Mouse (Mus musculus) bone marrow, adult 2 months (tissue): ENCODE measurements around the gene Nfkb1. TPM values are rescaled to one million over a fixed set of nuclear protein-coding genes. Genes with fewer than 3 reads are reported as not detected.

Source experiments
- H3K27ac ChIP-seq: fragments of 200-500 bp; 2 replicates; pipeline ENCODE4 v1.5.1; 2012; ENCODE audit warnings: low read depth, mild to moderate bottlenecking, control low read depth, inconsistent platforms, low read length; ENCODE audit not compliant: control insufficient read depth, poor library complexity, insufficient read depth
- H3K4me1 ChIP-seq: fragments of 200-500 bp; 2 replicates; pipeline ENCODE4 v1.6.1; 2011; ENCODE audit warnings: low read length; ENCODE audit not compliant: control insufficient read depth, insufficient read depth
- H3K4me3 ChIP-seq: fragments of 200-500 bp; replicated peaks from 2 replicates; pipeline ENCODE3; 2011; ENCODE audit warnings: mild to moderate bottlenecking, low read depth, low read length, control low read depth; ENCODE audit not compliant: control insufficient read depth
- CTCF ChIP-seq: fragments of 200-500 bp; IDR thresholded peaks from 2 replicates; pipeline ENCODE4 v1.5.1; 2011; ENCODE audit warnings: low read length, control low read depth; ENCODE audit not compliant: control insufficient read depth, insufficient read depth
- POLR2A ChIP-seq: fragments of 200-500 bp; IDR thresholded peaks from 2 replicates; pipeline ENCODE4 v1.6.1; 2011; ENCODE audit warnings: low read depth, mild to moderate bottlenecking, control low read depth, low read length, borderline replicate concordance; ENCODE audit not compliant: control insufficient read depth
- WGBS: fragments of 180-500 bp; shearing (Covaris S2); methylation state at CpG from one replicate; pipeline ENCODE4 v1.1.7; 2018; 5-methylcytosine and 5-hydroxymethylcytosine counted together
- polyA plus RNA-seq: library from polyadenylated mRNA; stranded (reverse); fragments of >200 nt; gene quantifications from 2 replicates; pipeline ENCODE4 v1.2.4, GENCODE M21; 2011; ENCODE audit warnings: low replicate concordance; ENCODE audit not compliant: missing spikeins, insufficient read depth, insufficient read length

The Nfkb1 gene
- polyA plus RNA-seq, 1 experiment: 34.6 TPM

DNA sequence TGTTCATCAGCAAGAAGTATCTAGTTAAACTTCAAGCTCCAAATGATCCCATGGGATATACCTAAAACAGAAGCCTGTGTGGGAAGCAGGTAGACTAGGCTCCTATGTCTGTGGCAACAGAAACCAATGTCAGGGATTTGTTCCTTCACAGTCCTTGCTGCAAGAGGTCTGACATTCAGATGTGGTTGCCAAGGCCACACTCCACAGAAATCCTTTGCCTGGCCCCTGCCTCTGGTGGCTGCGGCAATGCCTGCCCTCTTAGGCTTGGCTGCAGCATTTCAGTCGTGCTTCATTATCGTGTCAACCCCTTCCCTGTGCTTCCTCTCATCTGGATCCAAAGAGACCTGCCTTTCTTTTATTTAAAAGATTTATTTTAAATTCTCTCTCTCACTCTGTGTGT is 1.7 kb upstream of the Nfkb1 start:
- Histone ChIP-seq H3K4me1 (no peaks in the 10 kb centered on the region; the same call in 1 of the 2 replicates), H3K27ac (no peak overlapping the region), H3K4me3 (no peak overlapping the region)
- WGBS: 39% methylated on average over 3 of the region's 3 CpGs
- TF ChIP-seq POLR2A: no peak
- no peak for TF ChIP-seq CTCF

DNA sequence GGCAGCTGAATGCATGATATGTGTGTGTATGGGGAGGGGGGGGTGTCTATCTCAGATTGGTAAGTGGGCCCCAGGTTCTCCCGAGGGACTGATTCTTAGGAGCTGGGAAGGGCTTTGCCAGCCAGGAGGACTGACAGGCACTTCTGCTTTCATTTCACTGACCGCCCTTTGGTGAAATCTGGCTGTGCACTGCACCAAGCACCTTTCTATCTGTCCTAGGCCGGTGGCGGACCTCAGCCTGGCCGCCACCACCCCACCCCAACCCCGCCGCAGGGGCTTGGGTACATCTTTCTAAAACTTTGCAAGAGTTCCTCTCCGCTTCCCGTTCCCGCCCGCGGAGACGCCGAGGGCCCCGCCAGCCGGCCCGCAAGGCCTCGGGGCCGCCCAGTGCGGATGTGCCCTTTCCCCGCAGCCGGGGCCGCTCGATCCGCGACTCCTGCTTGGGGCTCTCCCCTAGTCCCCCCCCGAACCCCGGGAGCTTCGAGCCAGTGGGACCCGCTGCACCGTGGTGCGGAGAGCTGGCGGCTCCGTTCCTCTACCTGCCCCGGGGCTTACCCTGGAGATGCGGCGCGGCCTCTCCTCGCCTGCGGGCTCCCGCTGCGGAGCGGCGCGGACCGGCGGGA is 668 bp downstream of the Nfkb1 start:
- no peak for TF ChIP-seq CTCF
- peak; percentile 31; the same call in 1 of the 2 replicates for TF ChIP-seq POLR2A
- WGBS: under 1% methylated on average over 47 of the region's 47 CpGs
- H3K4me3 ChIP-seq: peak overlapping the region; percentile 60
- H3K4me1 ChIP-seq: peaks cover 2% of the 10 kb centered on the region
- peak overlapping the region; percentile 92 for H3K27ac ChIP-seq

DNA sequence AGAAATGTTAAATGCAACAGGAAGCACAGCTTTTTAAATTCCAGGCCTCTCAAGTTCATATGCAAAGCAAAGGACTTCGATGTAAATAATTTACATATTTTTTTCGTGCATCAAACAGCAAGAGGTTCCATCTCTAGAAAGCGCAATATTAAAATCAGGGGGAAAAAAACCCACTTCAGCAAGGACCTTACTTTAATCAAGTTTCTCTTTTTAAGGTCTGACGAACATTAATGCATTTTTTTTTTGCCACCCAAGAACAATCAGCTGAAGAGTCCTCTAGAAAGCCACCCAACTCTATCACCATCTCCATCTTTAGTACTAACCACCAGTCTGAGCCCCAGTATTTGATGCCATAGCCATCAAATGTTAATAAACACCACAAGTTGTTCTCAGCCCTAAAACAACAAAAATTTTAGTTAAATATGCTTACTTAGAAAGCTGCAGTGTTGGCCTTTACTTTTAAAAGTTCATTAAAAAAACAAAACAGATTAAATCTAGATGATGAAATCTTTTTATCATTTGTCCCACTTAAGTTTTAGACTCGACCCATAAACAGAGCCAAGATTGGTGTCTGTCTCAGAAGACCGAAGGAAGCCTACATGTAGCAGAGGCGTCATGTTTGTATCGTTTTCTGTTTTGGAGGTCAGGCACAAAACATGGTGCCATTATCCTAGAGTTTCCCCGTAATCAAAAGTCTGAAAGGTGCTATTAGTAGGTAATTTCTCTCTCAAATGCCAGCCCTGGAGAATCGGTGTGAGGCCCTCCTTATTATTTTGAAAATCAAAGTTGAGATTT is 1.4 kb downstream of the Nfkb1 start:
- peak overlapping the region; percentile 92 for H3K27ac ChIP-seq
- peak overlapping the region; percentile 60 for H3K4me3 ChIP-seq
- 19% methylated on average over 10 of the region's 10 CpGs for WGBS
- TF ChIP-seq POLR2A (no peak), CTCF (no peak)
- H3K4me1 ChIP-seq: peaks cover 2% of the 10 kb centered on the region

DNA sequence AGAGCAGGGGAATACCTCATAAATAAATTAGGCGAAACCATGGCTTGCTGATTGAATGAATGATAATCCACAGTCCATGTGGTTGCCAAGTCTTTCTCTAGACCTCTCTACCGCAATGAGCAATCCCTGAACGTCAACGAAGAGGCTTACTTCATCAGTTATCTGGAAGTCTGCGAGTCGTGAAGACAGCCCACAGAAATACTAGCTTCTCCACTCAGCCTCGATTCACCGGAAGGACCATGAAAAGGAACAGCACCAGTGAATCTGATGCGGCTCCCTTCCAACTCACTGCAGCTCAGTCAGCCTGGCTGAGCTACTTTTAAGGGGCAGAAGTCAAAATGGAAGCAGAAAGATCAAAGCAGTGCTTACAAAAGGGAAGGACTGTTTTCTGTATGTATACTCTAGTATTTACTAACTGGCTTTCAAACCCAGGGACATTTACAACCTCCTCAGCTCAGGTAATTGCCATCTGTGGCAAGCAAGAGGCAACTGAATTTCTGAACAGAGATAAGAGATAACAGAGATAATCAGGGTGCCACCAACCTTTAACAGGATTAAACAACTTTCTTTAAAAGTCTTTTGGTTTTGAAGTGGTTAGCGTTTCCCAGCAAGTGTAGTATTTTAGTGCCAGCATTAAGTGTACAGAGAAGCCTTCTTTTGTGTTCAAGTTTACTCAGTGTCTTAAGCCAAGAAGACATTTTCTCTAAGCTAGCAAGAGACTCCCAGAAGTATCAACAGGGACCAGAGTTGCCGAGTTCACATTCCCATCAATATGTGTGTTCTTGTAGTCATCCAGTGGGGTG is 2.2 kb downstream of the Nfkb1 start:
- no peak overlapping the region for H3K4me3 ChIP-seq
- WGBS: 23% methylated on average over 11 of the region's 11 CpGs
- no peak for TF ChIP-seq CTCF
- TF ChIP-seq POLR2A: no peak

DNA sequence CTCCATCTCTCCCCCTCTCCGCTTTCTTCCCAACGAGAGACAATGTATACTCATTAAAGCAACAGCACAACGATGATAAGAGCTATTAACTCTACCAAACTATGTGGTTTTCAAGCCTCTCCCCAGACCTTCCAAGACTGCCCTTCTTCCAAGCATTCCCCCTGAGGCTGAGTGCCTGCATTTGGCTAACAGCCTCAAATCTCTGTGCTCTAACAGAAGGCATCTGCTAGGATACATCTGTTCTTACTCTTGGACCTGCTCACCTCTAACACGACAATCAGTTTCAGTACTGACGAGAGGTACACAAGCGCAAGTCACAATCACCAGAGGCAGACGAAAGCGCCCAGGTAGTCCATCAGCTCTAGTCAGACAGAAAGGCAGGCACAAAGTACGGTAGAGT is 3.4 kb downstream of the Nfkb1 start:
- no peak for TF ChIP-seq POLR2A
- TF ChIP-seq CTCF: no peak
- 62% methylated on average over 9 of the region's 9 CpGs for WGBS
- H3K27ac ChIP-seq: no peak overlapping the region
- no peak overlapping the region for H3K4me3 ChIP-seq
- H3K4me1 ChIP-seq: peaks cover 2% of the 10 kb centered on the region

More for the DNA sequence above, 2.2 kb downstream of the Nfkb1 start:
- no peak overlapping the region for H3K27ac ChIP-seq
- H3K4me1 ChIP-seq: peaks cover 2% of the 10 kb centered on the region

DNA sequence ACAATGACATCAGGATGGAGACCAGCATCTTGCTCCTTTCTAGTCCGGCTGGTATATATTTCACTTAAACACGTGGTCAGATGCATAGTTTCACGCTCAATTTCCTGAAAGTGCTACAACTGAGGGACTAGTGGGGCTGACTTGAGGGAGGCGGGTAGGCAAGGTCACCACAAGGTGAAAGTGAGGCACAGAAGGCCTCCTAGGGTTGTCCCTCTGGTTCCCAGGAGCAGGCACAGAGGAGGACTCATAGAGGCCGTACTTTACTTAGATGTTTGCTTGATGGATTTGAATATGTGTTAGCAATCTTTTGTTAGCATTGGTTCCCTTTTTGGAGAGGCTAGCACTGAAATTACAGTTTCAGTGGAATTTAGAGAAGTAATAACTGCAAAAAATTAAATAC is 4.9 kb downstream of the Nfkb1 start:
- peak overlapping the region; percentile 68 for H3K27ac ChIP-seq
- H3K4me3 ChIP-seq: no peak overlapping the region
- peaks cover 2% of the 10 kb centered on the region for H3K4me1 ChIP-seq

DNA sequence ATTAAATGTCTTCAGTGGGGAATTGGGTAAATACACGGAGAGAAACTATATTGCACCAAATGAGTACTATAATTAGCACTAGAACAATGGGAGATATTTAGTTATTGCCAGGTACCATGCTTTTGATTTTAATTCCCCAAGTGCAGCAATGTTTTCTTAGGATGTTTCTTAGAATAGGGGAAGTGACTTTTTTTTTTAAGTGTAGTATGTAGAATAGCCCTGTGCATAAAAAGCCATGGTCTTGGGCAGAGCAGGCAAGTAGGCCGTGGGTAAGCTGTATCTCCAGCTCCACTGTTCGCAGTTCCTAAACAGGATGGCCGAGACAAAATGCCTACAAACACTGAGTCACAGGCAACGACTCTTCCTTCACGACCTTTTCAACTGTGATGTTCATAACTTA is 8.1 kb downstream of the Nfkb1 start:
- TF ChIP-seq CTCF (no peak), POLR2A (no peak)
- Histone ChIP-seq H3K27ac (no peak overlapping the region), H3K4me1 (peaks cover 2% of the 10 kb centered on the region), H3K4me3 (no peak overlapping the region)
- WGBS: 35% methylated on average over 6 of the region's 6 CpGs

More for the DNA sequence above, 4.9 kb downstream of the Nfkb1 start:
- 23% methylated on average over 5 of the region's 5 CpGs for WGBS
- TF ChIP-seq CTCF: no peak
- TF ChIP-seq POLR2A: no peak

DNA sequence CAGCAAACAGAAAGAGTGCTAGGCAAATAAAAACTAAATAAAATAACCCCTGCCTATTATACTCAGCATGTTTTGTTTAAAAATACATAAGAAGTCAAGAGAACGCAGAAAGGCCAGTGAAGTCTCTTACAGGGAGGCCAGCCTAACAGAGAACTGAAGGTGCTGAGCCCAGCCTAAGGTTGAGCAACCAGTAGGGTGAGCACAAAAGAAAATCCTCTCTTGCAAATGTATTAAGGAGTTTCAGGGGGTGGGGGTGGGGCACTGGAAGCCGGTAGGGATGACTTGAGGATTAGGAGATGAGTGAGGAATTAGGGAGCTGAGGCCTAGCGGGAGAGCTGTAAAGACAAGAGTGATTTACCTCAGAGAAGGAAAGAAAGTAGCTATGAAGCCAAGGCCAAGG is 9.1 kb downstream of the Nfkb1 start:
- Histone ChIP-seq H3K4me3 (no peak overlapping the region), H3K4me1 (peaks cover 2% of the 10 kb centered on the region), H3K27ac (no peak overlapping the region)
- 69% methylated on average over 3 of the region's 3 CpGs for WGBS
- TF ChIP-seq CTCF (no peak), POLR2A (no peak)
